Mouse (Mus musculus) hindbrain, postnatal 0 days (tissue): ENCODE measurements around the gene Tec. TPM values are rescaled to one million over a fixed set of nuclear protein-coding genes. Genes with fewer than 3 reads are reported as not detected.

Experiments
- ATAC-seq: fragments of 200-750 bp; cut with Nextera tagmentation; 2 replicates; pipeline ENCODE4 v1.8.0; 2017; ENCODE audit warnings: mild to moderate bottlenecking, moderate TSS enrichment, moderate library complexity
- DNase-seq: peaks from one replicate; pipeline ENCODE4 v3.0.0-alpha.2; 2015; ENCODE audit warnings: low spot score
- H3K27ac ChIP-seq: fragments of 300-500 bp; sonication (generic); 2 replicates; pipeline ENCODE4 v1.5.1; 2014; ENCODE audit warnings: mild to moderate bottlenecking
- H3K27me3 ChIP-seq: fragments of 300-500 bp; sonication (generic); 2 replicates; pipeline ENCODE4 v1.6.1; 2014; ENCODE audit warnings: low read length, mixed read lengths; ENCODE audit not compliant: insufficient read depth
- H3K36me3 ChIP-seq: fragments of 300-500 bp; sonication (generic); 2 replicates; pipeline ENCODE4 v1.6.1; 2014; ENCODE audit warnings: low read length, mixed read lengths; ENCODE audit not compliant: insufficient read depth
- H3K4me1 ChIP-seq: fragments of 300-500 bp; sonication (generic); 2 replicates; pipeline ENCODE4 v1.6.1; 2014; ENCODE audit warnings: antibody characterized with exemption, low read length, mixed read lengths; ENCODE audit not compliant: insufficient read depth
- H3K4me2 ChIP-seq: fragments of 300-500 bp; sonication (generic); 2 replicates; pipeline ENCODE4 v1.6.1; 2014; ENCODE audit warnings: low read depth, mild to moderate bottlenecking, low read length, moderate library complexity, mixed read lengths
- H3K4me3 ChIP-seq: fragments of 300-500 bp; sonication (generic); 2 replicates; pipeline ENCODE4 v1.5.1; 2014; ENCODE audit warnings: low read length
- H3K9ac ChIP-seq: fragments of 300-500 bp; sonication (generic); replicated peaks from 2 replicates; pipeline ENCODE4 v1.6.1; 2014; ENCODE audit warnings: mild to moderate bottlenecking, low read length, moderate library complexity, mixed read lengths
- H3K9me3 ChIP-seq: fragments of 300-500 bp; sonication (generic); 2 replicates; pipeline ENCODE4 v1.6.1; 2016; ENCODE audit warnings: low read length, mixed read lengths
- CTCF ChIP-seq: IDR thresholded peaks from 2 replicates; pipeline ENCODE4 v1.5.1; 2016; ENCODE audit warnings: antibody characterized with exemption, control low read depth, low read depth
- WGBS: fragments of 180-500 bp; shearing (Covaris S2); extraction: QIAGEN DNeasy Blood & Tissue Kit; methylation state at CpG from one replicate; pipeline ENCODE4 v1.1.7; 2014; 5-methylcytosine and 5-hydroxymethylcytosine counted together
- polyA plus RNA-seq: library from polyadenylated mRNA; unstranded; fragments of >200 nt; fragmentation: Nextera tagmentation; extraction: Ambion mirVana; gene quantifications from 2 replicates; pipeline ENCODE4 v1.2.1, GENCODE M21; 2015
- total RNA-seq: library from RNA; depleted of rRNA; stranded (reverse); fragments of >200 nt; gene quantifications from 2 replicates; pipeline ENCODE4 v1.2.3, GENCODE M21; 2014

The Tec gene
- total and polyA plus RNA-seq, 2 experiments from 2014 or later: 3.0 to 3.6 TPM

- Histone ChIP-seq H3K27ac (no peak overlapping the region), H3K4me1 (peaks cover 8% of the 10 kb centered on the region; the same call in 1 of the 2 replicates), H3K9ac (no peak overlapping the region), H3K4me2 (no peak overlapping the region), H3K36me3 (no peaks in the 10 kb centered on the region), H3K9me3 (no peaks in the 10 kb centered on the region), H3K27me3 (no peaks in the 10 kb centered on the region), H3K4me3 (no peak overlapping the region)
- TF ChIP-seq CTCF: no peak
- DNase-seq (no peak), ATAC-seq (no peak)
- 81% methylated on average over 1 of the region's 1 CpGs for WGBS
Observed at GRCm38 (mm10) chr5:72816046-72816445, 52.2 kb downstream of the Tec start.

GRCm38 (mm10) chr5:72815361-72815760 is 52.9 kb downstream of the Tec start:
- 93% methylated on average over 6 of the region's 6 CpGs for WGBS
- H3K9ac ChIP-seq: no peak overlapping the region
- H3K27me3 ChIP-seq: no peaks in the 10 kb centered on the region
- H3K4me1 ChIP-seq: peaks cover 8% of the 10 kb centered on the region; the same call in 1 of the 2 replicates
- DNase-seq (no peak), ATAC-seq (no peak)
- 0 out of 2 replicates have a peak, but pooled peaks cover under 1% of the 10 kb centered on the region for H3K9me3 ChIP-seq
- TF ChIP-seq CTCF: no peak
- no peak overlapping the region for H3K27ac ChIP-seq
- H3K4me3 ChIP-seq: no peak overlapping the region
- H3K4me2 ChIP-seq: no peak overlapping the region
- no peaks in the 10 kb centered on the region for H3K36me3 ChIP-seq

GRCm38 (mm10) chr5:72814072-72814471 is 54.2 kb downstream of the Tec start:
- DNase-seq (no peak), ATAC-seq (no peak)
- no peak overlapping the region for H3K9ac ChIP-seq
- 74% methylated on average over 5 of the region's 5 CpGs for WGBS
- no peak overlapping the region for H3K4me2 ChIP-seq
- TF ChIP-seq CTCF: no peak
- peaks cover 8% of the 10 kb centered on the region; the same call in 1 of the 2 replicates for H3K4me1 ChIP-seq
- H3K27ac ChIP-seq: no peak overlapping the region
- H3K9me3 ChIP-seq: 0 out of 2 replicates have a peak, but pooled peaks cover 3% of the 10 kb centered on the region
- H3K4me3 ChIP-seq: no peak overlapping the region
- no peaks in the 10 kb centered on the region for H3K36me3 ChIP-seq
- no peaks in the 10 kb centered on the region for H3K27me3 ChIP-seq

GRCm38 (mm10) chr5:72812908-72813307 is 55.4 kb downstream of the Tec start:
- Histone ChIP-seq H3K36me3 (no peaks in the 10 kb centered on the region), H3K27ac (no peak overlapping the region), H3K9me3 (0 out of 2 replicates have a peak, but pooled peaks cover 3% of the 10 kb centered on the region), H3K27me3 (no peaks in the 10 kb centered on the region), H3K9ac (no peak overlapping the region), H3K4me2 (no peak overlapping the region), H3K4me1 (peaks cover 13% of the 10 kb centered on the region), H3K4me3 (no peak overlapping the region)
- TF ChIP-seq CTCF: no peak
- ATAC-seq (no peak), DNase-seq (no peak)
- 68% methylated on average over 5 of the region's 5 CpGs for WGBS

- 88% methylated on average over 3 of the region's 3 CpGs for WGBS
- no peak for TF ChIP-seq CTCF
- H3K4me3 ChIP-seq: no peak overlapping the region
- H3K27me3 ChIP-seq: no peaks in the 10 kb centered on the region
- DNase-seq (no peak), ATAC-seq (no peak)
- no peak overlapping the region for H3K9ac ChIP-seq
- H3K9me3 ChIP-seq: 0 out of 2 replicates have a peak, but pooled peaks cover 3% of the 10 kb centered on the region
- H3K4me2 ChIP-seq: no peak overlapping the region
- H3K36me3 ChIP-seq: no peaks in the 10 kb centered on the region
- no peak overlapping the region for H3K27ac ChIP-seq
- peaks cover 8% of the 10 kb centered on the region for H3K4me1 ChIP-seq
Observed at GRCm38 (mm10) chr5:72812328-72812727, 56.0 kb downstream of the Tec start.

GRCm38 (mm10) chr5:72811397-72811796 is 56.9 kb downstream of the Tec start:
- H3K4me2 ChIP-seq: no peak overlapping the region
- no peak for TF ChIP-seq CTCF
- no peaks in the 10 kb centered on the region for H3K27me3 ChIP-seq
- no peak overlapping the region for H3K9ac ChIP-seq
- H3K36me3 ChIP-seq: no peaks in the 10 kb centered on the region
- no peak overlapping the region for H3K4me3 ChIP-seq
- H3K4me1 ChIP-seq: peaks cover 7% of the 10 kb centered on the region
- no peak for ATAC-seq
- no peak overlapping the region for H3K27ac ChIP-seq
- WGBS: 72% methylated on average over 3 of the region's 3 CpGs
- DNase-seq: no peak
- H3K9me3 ChIP-seq: 0 out of 2 replicates have a peak, but pooled peaks cover 3% of the 10 kb centered on the region

- no peak for ATAC-seq
- no peak overlapping the region for H3K4me3 ChIP-seq
- 89% methylated on average over 8 of the region's 8 CpGs for WGBS
- no peak overlapping the region for H3K27ac ChIP-seq
- H3K9me3 ChIP-seq: 0 out of 2 replicates have a peak, but pooled peaks cover 3% of the 10 kb centered on the region
- no peak overlapping the region for H3K9ac ChIP-seq
- no peaks in the 10 kb centered on the region for H3K36me3 ChIP-seq
- no peak for TF ChIP-seq CTCF
- no peak overlapping the region for H3K4me2 ChIP-seq
- no peak for DNase-seq
- no peaks in the 10 kb centered on the region for H3K27me3 ChIP-seq
- peaks cover 4% of the 10 kb centered on the region; the same call in 1 of the 2 replicates for H3K4me1 ChIP-seq
Observed at GRCm38 (mm10) chr5:72810990-72811389, 57.3 kb downstream of the Tec start.
